Mouse (Mus musculus): ENCODE results near the gene Vmn1r224.

Gene Vmn1r224

GRCm38 (mm10) chr17:20413846-20414245 lies at the start of gene Vmn1r224:
TSS of gene Vmn1r224 (plus strand) at chr17:20414146.
- no peak for DNase-seq (ENCODE audit: low read depth, low spot score)

- no peak for DNase-seq (ENCODE audit: low read depth, low spot score)
Measured at GRCm38 (mm10) chr17:20399105-20399504, 14.8 kb upstream of the Vmn1r224 start.

- DNase-seq (ENCODE audit: low read depth, low spot score) = no peak
Measured at GRCm38 (mm10) chr17:20439263-20439662, 25.3 kb downstream of the Vmn1r224 start.

- no peak for DNase-seq (ENCODE audit: low read depth, low spot score)
Measured at GRCm38 (mm10) chr17:20473311-20473710, 59.4 kb downstream of the Vmn1r224 start.
